Mouse (Mus musculus) frontal cortex, adult (tissue): ENCODE measurements around the gene Lamc3.

Source experiments
- ATAC-seq: cut with Nextera tagmentation; 2 replicates; pipeline ENCODE4 v1.9.2; 2017; ENCODE audit warnings: mild to moderate bottlenecking, moderate library complexity, mixed read lengths; ENCODE audit not compliant: low TSS enrichment

Gene Lamc3

DNA sequence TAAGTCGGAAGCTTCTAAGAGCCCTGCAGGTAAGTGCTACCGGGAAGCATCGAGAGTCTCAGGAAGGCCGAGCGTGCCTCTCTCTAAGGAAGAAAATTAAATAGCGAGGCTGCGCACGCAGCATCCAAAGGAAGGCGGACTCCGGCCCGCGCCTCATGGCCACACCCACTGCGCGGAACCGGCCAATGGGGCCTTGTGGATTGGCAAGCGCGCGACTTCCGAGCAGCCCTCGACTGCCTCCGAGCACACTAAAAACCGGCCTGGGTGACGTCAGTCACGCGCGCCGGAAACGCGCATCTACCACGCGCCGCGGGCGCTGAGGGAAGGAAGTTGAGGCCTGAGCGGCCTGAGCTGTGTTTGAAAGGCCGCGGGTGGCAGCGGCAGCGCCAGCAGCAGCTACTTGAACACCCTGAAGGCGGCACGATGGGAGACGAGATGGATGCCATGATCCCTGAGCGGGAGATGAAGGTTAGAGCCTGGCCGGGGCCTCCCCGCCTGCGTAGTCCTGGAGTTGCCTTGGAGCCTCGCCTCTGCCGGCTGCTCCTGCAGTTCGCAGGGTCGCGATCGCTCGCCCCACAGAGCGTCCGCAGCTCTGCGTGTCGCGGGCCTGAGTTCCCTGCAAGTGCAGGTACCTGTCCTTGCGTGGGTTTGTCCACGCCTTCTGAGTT is 87.2 kb downstream of the Lamc3 start, which contains the start of gene Nup214:
Gene Nup214, plus strand, starts transcription at position 296 of the 668 bp plus-strand sequence.
- ATAC-seq: peak; percentile 99

DNA sequence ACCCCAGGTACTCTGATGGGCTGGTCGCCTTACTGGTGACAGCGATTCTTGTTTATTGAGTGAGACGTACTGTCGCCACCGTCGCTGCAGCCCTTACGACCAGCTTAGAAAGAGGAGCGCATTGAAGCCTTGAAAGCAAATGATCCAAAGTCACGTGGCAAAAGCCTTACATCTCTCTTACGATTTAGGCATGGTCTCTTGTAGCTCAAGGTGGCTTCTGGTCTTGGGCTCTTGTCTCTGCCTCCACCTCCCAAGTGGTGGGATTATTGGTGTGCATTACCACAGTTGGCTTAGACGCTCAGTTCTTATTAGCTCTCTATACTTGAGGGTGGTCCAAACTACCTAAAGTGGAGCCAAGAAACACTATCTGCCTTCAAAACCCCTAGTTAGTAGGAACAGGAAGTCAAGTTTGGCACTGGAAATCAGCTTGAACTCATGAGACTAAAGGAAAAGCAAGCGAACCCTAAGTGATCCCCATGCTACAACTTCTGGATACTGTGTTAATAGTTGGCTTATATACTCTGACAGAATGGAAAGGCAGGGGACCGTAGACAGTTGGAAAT is 87.8 kb downstream of the Lamc3 start:
- no peak for ATAC-seq

DNA sequence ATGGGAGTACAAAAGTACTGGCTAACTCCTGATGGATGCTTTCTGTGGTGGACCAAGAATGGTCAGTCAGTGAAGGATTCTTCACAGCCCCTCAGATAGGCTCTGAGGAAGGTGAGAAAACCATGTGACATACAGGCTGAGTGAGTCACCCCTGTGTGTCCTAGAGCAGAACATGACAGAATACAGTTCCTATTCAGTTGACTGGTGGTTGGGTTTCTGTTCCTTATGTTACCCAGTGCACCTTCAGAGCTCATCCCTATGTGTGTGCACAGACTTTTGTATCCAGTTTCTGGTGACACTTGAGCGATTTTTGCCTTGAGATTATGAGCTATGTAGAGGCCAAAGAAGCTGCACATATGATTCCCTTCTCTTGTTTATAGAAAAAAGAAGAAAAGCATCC is 100.7 kb downstream of the Lamc3 start:
- no peak for ATAC-seq

DNA sequence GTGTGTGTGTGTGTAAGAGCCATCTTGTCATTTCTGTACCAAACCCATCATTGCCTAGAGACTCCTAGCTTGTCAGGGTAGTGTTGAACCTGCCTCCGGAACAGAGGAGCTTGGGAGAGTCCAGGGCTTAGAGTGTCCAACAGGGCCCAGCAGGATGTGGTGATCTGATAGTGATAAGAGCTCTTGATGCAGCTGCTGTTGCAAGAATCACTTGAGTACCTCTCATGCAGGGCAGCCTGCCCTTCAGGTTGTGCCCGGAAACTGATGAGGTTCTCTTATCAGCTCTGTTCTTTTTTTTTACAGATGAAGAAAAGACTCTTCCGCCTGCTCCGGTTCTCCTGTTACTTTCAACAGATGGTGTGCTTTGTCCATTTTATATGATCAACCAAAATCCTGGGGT is 103.9 kb downstream of the Lamc3 start:
- no peak for ATAC-seq

DNA sequence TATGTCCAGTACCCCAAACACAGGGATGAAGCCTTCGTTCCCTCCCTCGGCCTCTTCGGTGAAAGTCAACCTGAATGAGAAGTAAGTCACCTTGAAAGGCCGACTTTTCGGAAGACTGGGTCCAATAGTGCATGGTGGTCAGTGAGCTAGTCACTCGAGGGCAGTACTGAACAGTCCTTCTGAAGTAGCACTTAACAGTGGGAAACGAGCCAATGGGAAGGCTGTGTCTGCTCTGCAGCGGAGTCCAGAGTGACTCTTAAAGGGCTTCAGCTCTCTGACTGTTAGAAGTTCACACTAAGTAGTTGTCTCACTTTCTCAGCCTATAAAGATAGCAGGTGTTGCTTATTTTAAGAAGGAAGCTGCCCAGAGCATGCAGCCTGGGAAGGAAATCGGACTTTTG is 107.8 kb downstream of the Lamc3 start:
- ATAC-seq: no peak

DNA sequence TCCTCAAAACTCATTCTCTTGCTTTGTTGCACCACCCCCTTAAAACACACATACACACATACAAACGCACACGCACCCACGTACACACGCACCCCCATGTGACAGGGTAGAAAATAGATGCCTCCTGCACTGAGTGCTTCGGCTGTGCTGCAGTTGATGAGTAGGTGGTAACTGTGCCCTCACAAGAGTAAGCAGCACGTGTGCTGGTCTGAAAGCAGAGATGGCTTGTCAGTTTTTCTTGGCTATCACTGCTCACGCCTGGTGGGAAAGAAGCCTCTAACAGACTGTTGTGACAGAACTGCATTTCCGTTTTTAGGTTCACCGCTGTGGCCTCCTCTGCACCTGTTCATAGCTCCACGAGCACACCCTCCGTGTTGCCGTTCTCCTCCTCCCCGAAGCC is 109.0 kb downstream of the Lamc3 start:
- ATAC-seq: peak; percentile 92
